Mouse (Mus musculus) T-helper 2 cell (primary cell): ENCODE measurements around the gene Sdc1.

ENCODE experiments used
- in situ Hi-C: fragments of 300-600 bp; cut with MboI, MseI; formaldehyde crosslinking; loops from one replicate; pipeline ENCODE4 v1.15.1; 2025; ENCODE audit warnings: high pct_unique_total_duplicates

Sdc1 gene

GRCm38 (mm10) chr12:8781681-8782378 is 10.7 kb downstream of the Sdc1 start:
- in situ Hi-C loops: loop anchor here (5.0 to 25.0 kb wide), 2 partner anchors 45 to 780 kb away; partner anchors contain the start of gene Osr1

DNA sequence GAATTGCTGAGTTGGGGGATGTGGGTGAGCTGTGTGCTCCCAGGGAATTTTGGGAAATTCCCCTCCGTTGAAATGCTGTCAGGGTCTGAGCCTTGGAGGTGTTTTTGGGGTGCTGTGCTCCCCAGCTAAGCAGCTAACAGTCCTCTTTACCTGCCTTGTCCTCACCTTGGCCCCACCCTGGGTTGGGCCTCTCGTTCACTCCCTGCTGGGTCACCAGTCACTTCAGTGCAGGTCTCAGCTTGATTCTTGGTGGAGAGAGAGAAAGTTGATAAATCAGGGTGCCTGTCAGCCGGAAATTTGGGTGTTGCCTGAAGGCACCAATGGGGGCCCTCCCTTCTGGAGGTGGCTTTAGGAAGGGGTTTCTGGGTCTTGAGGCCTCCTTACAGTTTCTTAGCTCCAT is 11.4 kb downstream of the Sdc1 start:
- in situ Hi-C loops: loop anchor here (5.0 to 25.0 kb wide), 2 partner anchors 45 to 780 kb away; partner anchors contain the start of gene Osr1

DNA sequence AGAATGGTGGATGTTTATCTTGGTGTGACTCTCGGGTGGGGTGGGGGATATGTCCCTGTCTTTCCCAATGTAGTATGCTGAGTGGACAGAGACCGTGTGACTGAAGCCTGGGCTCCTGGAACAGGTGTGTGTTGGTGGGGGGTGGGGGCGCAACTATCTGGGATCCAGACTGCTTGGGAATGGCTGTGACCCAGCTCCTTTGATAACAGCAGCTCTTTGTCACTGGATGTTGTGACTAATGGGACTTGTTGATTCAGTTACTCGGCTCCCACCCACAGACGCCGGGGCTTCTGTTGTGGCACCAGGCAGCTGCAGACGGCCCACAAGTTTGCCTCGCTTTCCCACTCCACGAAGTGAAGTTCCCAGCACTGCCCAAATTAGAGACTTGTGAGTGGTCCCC is 13.1 kb downstream of the Sdc1 start:
- in situ Hi-C loops: loop anchor here (5.0 to 25.0 kb wide), 2 partner anchors 43 to 778 kb away; partner anchors contain the start of gene Osr1

- in situ Hi-C loops: loop anchor here (25.0 kb wide), 1 partner anchor 776 kb away; the partner anchor contains the start of gene Osr1
Measured at GRCm38 (mm10) chr12:8786476-8786875, 15.4 kb downstream of the Sdc1 start.

GRCm38 (mm10) chr12:8786984-8787730 is 16.0 kb downstream of the Sdc1 start:
- in situ Hi-C loops: loop anchor here (25.0 kb wide), 1 partner anchor 775 kb away; the partner anchor contains the start of gene Osr1

GRCm38 (mm10) chr12:8788469-8788868 is 17.3 kb downstream of the Sdc1 start:
- in situ Hi-C loops: loop anchor here (25.0 kb wide), 1 partner anchor 774 kb away; the partner anchor contains the start of gene Osr1

GRCm38 (mm10) chr12:8790615-8791014 is 19.5 kb downstream of the Sdc1 start:
- in situ Hi-C loops: loop anchor here (25.0 kb wide), 1 partner anchor 772 kb away; the partner anchor contains the start of gene Osr1

GRCm38 (mm10) chr12:8793410-8794051 is 22.4 kb downstream of the Sdc1 start:
- in situ Hi-C loops: loop anchor here (25.0 kb wide), 1 partner anchor 769 kb away; the partner anchor contains the start of gene Osr1

- in situ Hi-C loops: loop anchor here (25.0 kb wide), 1 partner anchor 764 kb away; the partner anchor contains the start of gene Osr1
Measured at GRCm38 (mm10) chr12:8797936-8798335, 26.8 kb downstream of the Sdc1 start.

- in situ Hi-C loops: loop anchor here (25.0 kb wide), 1 partner anchor 764 kb away; the partner anchor contains the start of gene Osr1
Measured at GRCm38 (mm10) chr12:8798486-8799020, 27.4 kb downstream of the Sdc1 start.

- in situ Hi-C loops: no loop called here
Measured at GRCm38 (mm10) chr12:8803421-8804076, 32.4 kb downstream of the Sdc1 start.

GRCm38 (mm10) chr12:8804077-8804456 is 32.9 kb downstream of the Sdc1 start:
- in situ Hi-C loops: no loop called here

- in situ Hi-C loops: no loop called here
Measured at GRCm38 (mm10) chr12:8804934-8805722, 34.0 kb downstream of the Sdc1 start.

DNA sequence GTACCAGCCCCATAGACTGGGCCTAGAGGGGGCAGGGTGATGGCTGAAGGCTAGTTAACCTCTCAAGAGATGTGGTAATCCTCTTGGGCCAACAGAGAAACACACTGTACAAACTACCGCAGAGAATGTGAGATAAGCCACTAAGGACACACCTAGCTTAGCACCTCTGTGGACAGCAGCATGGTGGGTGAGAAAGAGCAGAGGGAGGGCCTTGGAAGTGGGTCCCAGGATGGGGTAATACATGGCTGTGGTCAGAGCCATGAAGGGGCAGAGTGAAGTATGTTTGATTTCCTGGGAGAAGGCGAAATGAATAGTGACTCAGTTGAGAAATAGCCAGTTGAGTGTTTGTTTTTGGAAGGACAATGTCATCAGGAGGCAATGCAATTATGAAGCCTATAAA is 38.0 kb downstream of the Sdc1 start:
- in situ Hi-C loops: no loop called here

DNA sequence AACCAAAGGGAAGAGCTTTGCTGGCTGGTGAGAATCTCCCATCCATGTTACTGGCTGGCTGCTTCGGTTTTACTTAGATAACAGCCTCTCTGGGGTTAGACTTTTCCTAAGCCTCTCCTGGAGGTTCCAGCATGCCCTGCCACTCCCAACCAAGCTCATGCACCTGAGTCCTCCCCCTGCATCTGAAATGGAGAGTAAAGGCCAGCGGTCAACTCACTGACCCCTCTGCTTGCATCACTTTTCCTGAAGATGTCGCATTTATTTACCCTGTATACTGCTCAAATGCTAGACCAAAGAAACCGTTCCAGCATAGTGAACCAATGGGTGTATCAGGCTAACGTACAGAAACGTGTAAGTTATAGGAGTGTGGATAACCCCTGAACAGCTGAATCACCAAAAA is 38.5 kb downstream of the Sdc1 start:
- in situ Hi-C loops: no loop called here

DNA sequence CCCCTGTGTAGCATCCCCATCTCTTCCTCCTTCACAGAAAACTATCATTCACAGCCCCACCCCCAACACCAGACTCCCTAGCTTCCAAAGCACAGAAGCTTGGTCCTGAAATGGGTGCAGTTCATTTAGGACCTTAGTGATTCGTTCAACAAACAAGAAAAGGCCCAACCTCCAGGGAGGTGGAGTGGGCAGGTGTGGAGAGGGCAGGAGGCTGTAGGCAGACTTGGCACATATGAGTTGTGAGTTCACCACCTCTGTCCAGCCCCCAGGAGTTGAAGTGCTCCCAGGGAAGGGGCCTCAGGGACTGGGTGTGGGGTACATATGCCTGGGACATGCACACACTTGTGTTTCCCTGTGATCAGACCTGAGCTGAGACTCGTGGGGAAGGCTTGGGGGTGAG is 39.8 kb downstream of the Sdc1 start:
- in situ Hi-C loops: no loop called here

DNA sequence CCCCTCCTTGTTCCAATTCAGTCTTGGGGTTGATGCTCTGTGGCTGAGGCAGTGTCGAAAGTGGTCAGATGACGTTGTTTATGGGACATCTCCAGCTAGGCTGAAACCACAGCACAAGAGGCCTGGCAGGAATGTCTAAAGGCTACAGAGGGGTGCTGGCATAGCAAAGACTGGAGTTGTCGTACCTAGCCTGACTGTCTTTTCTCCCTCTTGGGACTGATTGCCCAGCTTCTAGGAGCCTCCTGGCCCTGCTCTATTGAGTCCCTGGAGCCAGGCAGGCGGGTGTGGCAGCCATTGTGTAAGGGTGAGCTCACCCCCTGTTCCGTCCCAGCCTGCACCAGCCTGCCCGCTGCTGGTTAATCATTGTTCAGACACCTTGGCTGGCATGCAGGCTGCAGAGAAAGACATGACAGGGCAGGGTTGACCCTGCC is 40.3 kb downstream of the Sdc1 start:
- in situ Hi-C loops: no loop called here

DNA sequence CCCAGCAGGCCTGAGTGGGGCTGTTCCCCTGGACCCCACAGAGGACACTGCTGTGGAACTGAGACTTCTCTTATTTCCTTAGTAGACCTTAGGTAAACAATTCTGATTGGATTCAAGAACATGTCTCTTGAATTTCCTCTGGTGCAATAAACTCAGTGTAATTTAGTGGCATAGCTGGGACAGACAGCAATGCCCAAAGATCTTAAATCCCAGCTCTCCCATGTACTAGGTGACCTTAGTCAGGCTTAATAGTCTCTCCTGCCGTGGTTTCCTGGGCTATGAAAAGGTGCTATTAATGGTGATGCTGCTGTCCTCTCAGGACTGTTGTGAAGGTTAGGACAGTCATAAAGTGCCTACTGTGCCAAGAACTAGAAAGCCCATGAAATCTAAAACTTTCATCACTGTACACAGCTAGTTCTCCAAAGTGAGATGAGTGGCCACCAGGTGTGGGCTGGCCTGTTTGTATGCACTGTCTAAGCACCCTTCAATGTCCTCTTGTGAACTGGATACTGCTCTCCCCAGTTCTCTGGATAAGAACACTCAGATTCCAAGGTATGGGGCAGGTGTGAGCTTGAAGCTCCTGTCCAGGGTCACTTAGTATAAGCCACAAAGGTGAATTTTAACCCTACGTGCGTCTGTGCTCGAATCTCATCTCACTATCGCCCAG is 40.9 kb downstream of the Sdc1 start:
- in situ Hi-C loops: no loop called here

DNA sequence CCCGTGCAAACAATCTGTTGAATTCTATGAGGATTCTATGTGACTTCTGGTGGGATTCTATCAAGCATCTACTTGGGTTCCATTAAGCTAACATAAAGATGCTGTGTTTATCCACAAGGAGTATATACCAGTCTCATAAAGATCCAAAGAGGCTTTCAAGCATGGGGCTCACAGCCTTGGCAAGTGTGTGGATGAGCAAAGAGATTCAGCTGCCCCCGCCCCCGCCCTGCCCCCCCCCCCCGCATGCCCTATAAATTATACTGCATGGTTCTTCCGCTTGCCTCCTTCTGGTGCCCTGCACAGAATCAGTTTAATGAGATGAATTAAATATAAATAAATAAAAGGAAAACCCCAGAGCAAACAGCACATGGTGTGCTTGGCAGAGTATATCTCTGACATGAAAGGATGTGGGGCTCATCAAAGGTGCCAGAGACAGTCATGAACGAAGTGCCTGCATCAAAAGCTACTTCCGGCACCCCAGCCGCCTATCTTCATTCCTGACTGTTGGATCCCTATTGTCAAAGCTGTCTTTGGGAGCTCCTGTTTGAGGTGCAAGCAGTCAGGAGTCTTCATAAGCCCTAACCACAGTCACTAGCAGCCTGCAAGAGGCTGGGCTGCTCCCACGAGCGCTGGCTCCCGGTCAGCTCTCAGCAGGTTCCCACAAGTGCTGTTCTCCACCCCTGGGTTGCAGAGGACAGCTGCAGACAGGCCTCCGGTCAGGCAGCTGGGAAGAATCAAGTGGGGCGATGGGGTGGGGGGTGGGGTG is 46.5 kb downstream of the Sdc1 start:
- in situ Hi-C loops: no loop called here
